Mouse (Mus musculus) midbrain, postnatal 0 days (tissue): ENCODE results near the gene Pde10a. TPM values are rescaled to one million over a fixed set of nuclear protein-coding genes. Genes with fewer than 3 reads are reported as not detected.

Experiments
- ATAC-seq: fragments of 200-750 bp; cut with Nextera tagmentation; 2 replicates; pipeline ENCODE4 v1.8.0; 2017; ENCODE audit warnings: moderate number of reproducible peaks, mild to moderate bottlenecking, moderate TSS enrichment, moderate library complexity; ENCODE audit not compliant: low FRiP score
- DNase-seq: peaks from one replicate; pipeline ENCODE4 v3.0.0-alpha.2; 2015; ENCODE audit warnings: low spot score
- H3K27ac ChIP-seq: fragments of 300-500 bp; sonication (generic); 2 replicates; pipeline ENCODE4 v1.5.1; 2014; ENCODE audit warnings: low read depth, mild to moderate bottlenecking, low read length, mixed read lengths
- H3K27me3 ChIP-seq: fragments of 300-500 bp; sonication (generic); 2 replicates; pipeline ENCODE4 v1.6.1; 2014; ENCODE audit warnings: low read length, control low read depth, mixed read lengths; ENCODE audit not compliant: insufficient read depth
- H3K36me3 ChIP-seq: fragments of 300-500 bp; sonication (generic); 2 replicates; pipeline ENCODE4 v1.6.1; 2014; ENCODE audit warnings: low read length, control low read depth, mixed read lengths; ENCODE audit not compliant: insufficient read depth
- H3K4me1 ChIP-seq: fragments of 300-500 bp; sonication (generic); 2 replicates; pipeline ENCODE4 v1.6.1; 2014; ENCODE audit warnings: mild to moderate bottlenecking, control low read depth, antibody characterized with exemption, low read length, mixed read lengths; ENCODE audit not compliant: insufficient read depth
- H3K4me2 ChIP-seq: fragments of 300-500 bp; sonication (generic); 2 replicates; pipeline ENCODE4 v1.6.1; 2014; ENCODE audit warnings: low read depth, mild to moderate bottlenecking, low read length, mixed read lengths; ENCODE audit not compliant: poor library complexity, severe bottlenecking
- H3K4me3 ChIP-seq: fragments of 300-500 bp; sonication (generic); 2 replicates; pipeline ENCODE4 v1.5.1; 2014; ENCODE audit warnings: low read depth, mild to moderate bottlenecking, low read length, moderate library complexity
- H3K9ac ChIP-seq: fragments of 300-500 bp; sonication (generic); replicated peaks from 2 replicates; pipeline ENCODE4 v1.6.1; 2014; ENCODE audit warnings: mild to moderate bottlenecking, low read length, moderate library complexity, mixed read lengths; ENCODE audit not compliant: poor library complexity, severe bottlenecking
- H3K9me3 ChIP-seq: fragments of 300-500 bp; sonication (generic); 2 replicates; pipeline ENCODE4 v1.6.1; 2016; ENCODE audit warnings: low read length, control low read depth
- CTCF ChIP-seq: IDR thresholded peaks from 2 replicates; pipeline ENCODE4 v1.5.1; 2016; ENCODE audit warnings: antibody characterized with exemption, mild to moderate bottlenecking
- WGBS: fragments of 180-500 bp; shearing (Covaris S2); extraction: QIAGEN DNeasy Blood & Tissue Kit; methylation state at CpG from one replicate; pipeline ENCODE4 v1.1.7; 2014; 5-methylcytosine and 5-hydroxymethylcytosine counted together
- polyA plus RNA-seq: library from polyadenylated mRNA; unstranded; fragments of >200 nt; fragmentation: Nextera tagmentation; extraction: Ambion mirVana; gene quantifications from 2 replicates; pipeline ENCODE4 v1.2.1, GENCODE M21; 2015
- total RNA-seq: library from RNA; depleted of rRNA; stranded (reverse); fragments of >200 nt; gene quantifications from 2 replicates; pipeline ENCODE4 v1.2.3, GENCODE M21; 2014

Pde10a gene
- total and polyA plus RNA-seq, 2 experiments from 2014 or later = 8.6 to 40.3 TPM

GRCm38 (mm10) chr17:8787762-8788161 is 262.6 kb downstream of the Pde10a start:
- no peaks in the 10 kb centered on the region; the same call in 1 of the 2 replicates for H3K27me3 ChIP-seq
- no peak for TF ChIP-seq CTCF
- no peak overlapping the region for H3K9ac ChIP-seq
- DNase-seq (no peak), ATAC-seq (no peak)
- WGBS = 40% methylated on average over 8 of the region's 8 CpGs
- H3K9me3 ChIP-seq = no peaks in the 10 kb centered on the region
- H3K4me1 ChIP-seq = no peaks in the 10 kb centered on the region
- no peaks in the 10 kb centered on the region for H3K36me3 ChIP-seq
- no peak overlapping the region for H3K4me3 ChIP-seq
- H3K27ac ChIP-seq = no peak overlapping the region
- no peak overlapping the region for H3K4me2 ChIP-seq

DNA sequence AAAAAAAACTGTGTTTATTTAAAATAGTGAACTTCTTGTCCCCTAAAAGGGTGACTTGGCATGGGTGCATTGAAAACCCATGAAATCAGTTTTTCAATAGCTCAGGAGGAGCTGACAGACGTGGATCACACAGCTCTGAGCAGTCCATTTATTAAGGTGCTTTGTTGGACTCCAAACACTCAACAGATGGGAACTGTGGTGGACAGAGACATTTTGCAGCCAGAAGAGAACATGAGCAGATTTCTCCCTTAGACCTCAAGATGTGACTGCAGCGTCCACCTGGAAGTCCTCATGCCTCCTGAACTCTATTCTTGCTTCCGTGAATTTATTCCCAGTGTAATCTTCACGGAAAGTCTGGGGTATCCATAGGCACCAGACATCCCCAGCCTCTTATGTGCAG is 266.4 kb downstream of the Pde10a start:
- ATAC-seq (no peak), DNase-seq (no peak)
- TF ChIP-seq CTCF = no peak
- Histone ChIP-seq H3K4me3 (no peak overlapping the region), H3K27ac (no peak overlapping the region), H3K4me1 (no peaks in the 10 kb centered on the region), H3K9me3 (no peaks in the 10 kb centered on the region), H3K4me2 (no peak overlapping the region), H3K36me3 (no peaks in the 10 kb centered on the region), H3K27me3 (peaks cover 4% of the 10 kb centered on the region), H3K9ac (no peak overlapping the region)
- whole genome bisulfite sequencing = 70% methylated on average over 4 of the region's 4 CpGs

DNA sequence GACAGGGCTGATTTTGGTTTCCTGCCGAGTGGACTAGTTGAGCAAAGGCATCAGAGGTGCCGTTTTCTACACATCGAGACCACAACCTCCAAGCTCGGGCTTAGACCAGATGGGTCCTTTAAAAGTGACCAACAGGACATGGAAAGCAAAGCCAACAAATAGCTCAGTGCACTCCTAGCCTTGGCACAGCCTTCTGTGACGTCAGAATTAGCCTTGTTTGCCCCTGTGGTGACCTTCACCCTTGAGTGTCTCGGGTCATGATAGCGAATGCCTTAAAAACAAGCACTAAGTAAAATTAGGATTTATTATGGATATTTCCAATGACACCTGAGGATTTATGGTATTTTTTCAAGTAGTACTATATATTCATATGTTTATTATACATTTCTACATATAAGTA is 267.4 kb downstream of the Pde10a start:
- DNase-seq = no peak
- Histone ChIP-seq H3K9ac (no peak overlapping the region), H3K27ac (no peak overlapping the region), H3K4me1 (no peaks in the 10 kb centered on the region), H3K4me2 (no peak overlapping the region), H3K36me3 (no peaks in the 10 kb centered on the region), H3K27me3 (peaks cover 7% of the 10 kb centered on the region), H3K4me3 (no peak overlapping the region), H3K9me3 (no peaks in the 10 kb centered on the region)
- no peak for TF ChIP-seq CTCF
- no peak for ATAC-seq
- WGBS = 79% methylated on average over 7 of the region's 7 CpGs

- H3K9ac ChIP-seq = no peak overlapping the region
- H3K4me1 ChIP-seq = no peaks in the 10 kb centered on the region
- H3K27me3 ChIP-seq = peaks cover 10% of the 10 kb centered on the region
- H3K27ac ChIP-seq = no peak overlapping the region
- ATAC-seq (no peak), DNase-seq (no peak)
- no peak overlapping the region for H3K4me3 ChIP-seq
- 17% methylated on average over 2 of the region's 2 CpGs for WGBS
- H3K36me3 ChIP-seq = no peaks in the 10 kb centered on the region
- H3K4me2 ChIP-seq = no peak overlapping the region
- no peak for TF ChIP-seq CTCF
- no peaks in the 10 kb centered on the region for H3K9me3 ChIP-seq
Measured at GRCm38 (mm10) chr17:8797624-8798023, 272.5 kb downstream of the Pde10a start.

DNA sequence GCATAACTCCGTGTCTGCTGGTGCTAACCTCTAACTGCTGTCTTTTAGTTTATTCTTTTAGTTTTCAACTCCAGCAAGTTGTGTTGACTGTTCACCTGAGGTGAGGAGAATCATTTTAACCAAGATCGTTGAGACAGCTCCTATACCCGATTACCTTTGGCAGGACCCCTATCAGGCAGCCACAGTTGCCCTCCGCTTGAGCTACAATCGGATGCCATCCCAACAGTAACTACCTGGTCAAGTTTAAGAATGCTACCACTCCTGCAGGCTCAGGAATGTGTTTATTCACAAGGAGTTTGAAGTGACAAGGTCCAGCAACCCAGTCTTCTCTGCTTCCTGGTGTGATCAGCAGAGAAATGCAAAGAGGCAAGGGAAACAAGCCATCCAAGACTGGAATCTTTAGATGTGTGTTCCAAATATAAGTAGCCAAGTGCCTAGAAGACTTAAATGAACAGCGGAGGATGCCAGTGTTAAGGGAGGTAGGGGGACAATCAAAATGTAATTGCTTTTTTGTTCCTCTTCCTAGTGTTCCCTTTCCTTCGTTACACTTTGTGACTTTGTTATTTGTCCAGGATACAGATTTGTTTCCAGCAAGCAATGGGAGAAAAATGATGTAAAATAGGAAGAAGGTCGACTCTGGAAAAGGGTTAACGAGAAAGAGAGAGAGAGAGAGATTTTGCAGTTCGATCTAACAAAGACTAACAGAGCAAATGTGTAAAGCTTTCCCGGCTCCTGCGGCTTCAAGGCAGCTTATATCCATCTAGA is 273.5 kb downstream of the Pde10a start:
- Histone ChIP-seq H3K4me3 (no peak overlapping the region), H3K4me1 (peaks cover 3% of the 10 kb centered on the region; the same call in 1 of the 2 replicates), H3K36me3 (no peaks in the 10 kb centered on the region), H3K27ac (no peak overlapping the region), H3K9ac (no peak overlapping the region), H3K4me2 (no peak overlapping the region), H3K27me3 (peaks cover 10% of the 10 kb centered on the region), H3K9me3 (no peaks in the 10 kb centered on the region)
- WGBS = 3% methylated on average over 12 of the region's 12 CpGs
- ATAC-seq (no peak), DNase-seq (no peak)
- no peak for TF ChIP-seq CTCF

DNA sequence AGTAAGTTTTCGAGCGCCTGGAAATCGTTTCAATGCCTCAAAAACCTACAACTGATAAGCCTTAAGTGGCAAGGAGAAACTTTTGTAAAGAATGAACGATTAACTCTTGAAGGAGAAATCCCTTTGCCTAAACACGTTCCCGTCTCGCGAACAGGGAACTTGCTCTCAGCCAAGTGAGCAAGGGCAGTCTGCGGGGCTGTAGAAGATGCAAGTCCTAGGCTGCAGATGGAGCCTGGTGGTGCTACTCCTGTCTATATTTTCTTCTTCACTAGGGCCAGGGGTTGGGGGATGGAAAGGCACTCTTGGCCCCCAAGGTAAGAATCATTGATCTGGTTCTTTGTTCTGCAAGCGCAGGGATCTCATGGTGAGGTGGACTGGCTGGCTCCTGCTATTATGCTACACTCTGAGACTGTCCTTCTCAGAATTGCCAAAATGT is 274.1 kb downstream of the Pde10a start:
- H3K36me3 ChIP-seq = no peaks in the 10 kb centered on the region
- no peak overlapping the region for H3K27ac ChIP-seq
- H3K4me2 ChIP-seq = no peak overlapping the region
- H3K27me3 ChIP-seq = peaks cover 10% of the 10 kb centered on the region
- no peaks in the 10 kb centered on the region for H3K9me3 ChIP-seq
- no peak for TF ChIP-seq CTCF
- no peak for DNase-seq
- WGBS = 2% methylated on average over 10 of the region's 10 CpGs
- no peak for ATAC-seq
- H3K4me3 ChIP-seq = no peak overlapping the region
- H3K4me1 ChIP-seq = peaks cover 9% of the 10 kb centered on the region
- H3K9ac ChIP-seq = no peak overlapping the region
